Mouse (Mus musculus) adipocyte (in vitro differentiated cells): ENCODE data around the gene Sema3a.
"Not testable (repeated sequence)": the region's sequence is repeated elsewhere in the genome, so short reads cannot be mapped to it uniquely, and the experiment has no call there.

ENCODE experiments used
- DNase-seq: peaks from one replicate; pipeline ENCODE4 v3.0.0-alpha.2; 2016; ENCODE audit warnings: low spot score

Gene Sema3a

DNA sequence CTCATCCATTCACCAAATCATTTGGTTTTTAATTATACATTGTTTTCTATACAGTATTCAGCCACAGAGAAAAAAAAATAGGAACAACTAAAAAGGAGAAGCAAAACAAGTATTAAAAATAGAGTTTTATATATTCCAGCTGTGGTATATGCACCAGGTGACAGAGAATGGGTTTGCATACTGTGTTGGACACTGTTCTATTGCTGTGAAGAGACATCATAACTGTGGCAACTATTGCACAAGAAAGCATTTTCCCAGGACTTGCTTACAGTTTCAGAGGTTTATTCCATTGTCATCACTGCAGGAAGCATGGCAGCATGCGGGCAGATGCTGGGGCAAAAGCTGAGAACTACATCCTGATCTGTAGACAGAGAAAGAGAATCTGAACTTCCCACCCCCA, 425.7 kb downstream of the Sema3a start:
- no peak for DNase-seq

- no peak for DNase-seq
Observed at GRCm38 (mm10) chr5:13557257-13557656, 432.0 kb downstream of the Sema3a start.

- DNase-seq: no peak
Observed at GRCm38 (mm10) chr5:13573867-13574266, 448.7 kb downstream of the Sema3a start.

DNA sequence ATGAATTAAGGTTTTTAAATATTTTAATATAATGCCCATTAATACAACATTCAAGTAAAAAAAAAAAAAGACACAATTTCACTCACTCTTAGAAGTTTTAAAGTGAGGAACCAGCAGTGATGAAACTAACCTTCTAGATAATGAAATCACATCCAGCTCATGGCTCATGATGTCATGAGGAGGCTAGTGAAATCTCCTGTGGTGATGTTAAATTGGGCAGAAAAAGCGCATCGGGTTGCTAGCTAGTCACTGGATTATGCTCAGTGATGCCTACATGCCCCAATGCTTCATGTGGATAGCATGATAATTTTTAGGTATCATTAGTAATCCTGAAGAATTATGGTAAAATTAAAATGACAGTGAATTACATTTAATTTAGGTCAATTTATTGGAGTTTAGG, 453.9 kb downstream of the Sema3a start:
- no peak for DNase-seq

DNA sequence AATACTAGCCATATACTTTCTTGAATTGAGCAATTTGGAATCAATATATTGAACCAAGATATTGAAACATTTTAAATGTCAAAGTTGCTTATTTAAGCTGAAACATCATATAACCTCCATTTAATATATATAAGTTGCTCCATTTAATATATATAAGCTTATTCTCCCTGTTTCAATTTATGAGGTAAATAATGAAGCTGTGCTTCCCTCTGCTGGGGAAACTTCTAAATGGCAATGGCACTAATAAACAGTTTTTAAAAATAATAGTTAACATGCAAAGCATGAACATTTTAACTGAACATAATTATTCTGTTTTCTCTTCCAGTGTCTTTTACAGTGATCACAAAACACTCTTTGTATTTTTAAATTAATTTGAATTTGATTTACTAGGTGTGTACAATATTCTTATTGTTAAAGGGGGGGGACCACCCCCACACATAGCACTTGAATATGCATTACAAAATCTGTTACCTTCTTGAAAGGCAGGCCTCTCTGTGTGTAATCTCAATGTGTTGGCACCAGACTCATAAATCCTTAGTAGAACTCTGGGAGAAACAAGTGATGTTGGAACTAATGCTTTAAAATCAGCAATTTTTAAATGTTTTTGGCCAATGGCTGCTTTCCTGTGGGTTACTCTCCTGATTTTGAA, 460.5 kb downstream of the Sema3a start:
- DNase-seq: peak; percentile 66

GRCm38 (mm10) chr5:13594422-13594821, 469.2 kb downstream of the Sema3a start:
- DNase-seq: no peak

- DNase-seq: no peak
Observed at GRCm38 (mm10) chr5:13611631-13612030, 486.4 kb downstream of the Sema3a start.

DNA sequence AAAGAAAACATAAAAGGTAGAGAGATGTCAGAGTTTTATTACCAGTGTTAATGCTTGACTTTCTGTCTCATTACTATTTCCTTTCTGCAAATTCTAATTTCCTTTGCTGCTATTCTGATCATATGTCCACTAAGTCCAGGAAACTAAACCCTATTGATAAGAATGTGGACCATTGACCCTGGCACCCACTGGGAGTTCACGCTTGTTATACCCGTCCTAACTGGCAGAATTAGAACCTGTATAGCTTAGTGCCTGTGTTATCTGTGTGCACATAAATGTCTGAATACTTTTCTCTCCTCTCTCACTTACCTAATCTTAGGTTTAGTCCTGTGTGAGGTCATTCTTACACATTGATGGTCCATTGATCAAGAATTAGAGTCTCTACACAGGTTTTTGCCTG, 486.9 kb downstream of the Sema3a start:
- no peak for DNase-seq

GRCm38 (mm10) chr5:13614575-13614974, 489.4 kb downstream of the Sema3a start:
- DNase-seq: not testable (repeated sequence)

DNA sequence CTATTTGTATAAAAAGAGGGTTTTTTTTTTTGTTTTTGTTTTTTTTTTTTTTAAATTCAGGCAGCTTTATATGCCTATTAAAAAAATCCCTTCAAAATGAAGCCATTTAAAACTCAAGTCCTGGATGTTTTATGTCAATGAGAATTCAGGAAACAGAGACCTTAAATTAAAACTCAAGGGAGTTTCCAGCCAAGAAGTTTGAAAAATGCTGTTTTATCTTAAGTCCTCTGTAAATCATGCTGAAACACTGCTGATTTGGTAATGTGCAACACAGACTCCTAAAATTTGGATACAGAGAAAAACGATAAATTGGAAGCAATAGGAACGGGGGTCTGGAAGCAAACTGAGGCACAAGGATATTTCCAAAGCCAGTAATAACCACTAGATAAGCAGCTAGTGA, 490.7 kb downstream of the Sema3a start:
- no peak for DNase-seq

DNA sequence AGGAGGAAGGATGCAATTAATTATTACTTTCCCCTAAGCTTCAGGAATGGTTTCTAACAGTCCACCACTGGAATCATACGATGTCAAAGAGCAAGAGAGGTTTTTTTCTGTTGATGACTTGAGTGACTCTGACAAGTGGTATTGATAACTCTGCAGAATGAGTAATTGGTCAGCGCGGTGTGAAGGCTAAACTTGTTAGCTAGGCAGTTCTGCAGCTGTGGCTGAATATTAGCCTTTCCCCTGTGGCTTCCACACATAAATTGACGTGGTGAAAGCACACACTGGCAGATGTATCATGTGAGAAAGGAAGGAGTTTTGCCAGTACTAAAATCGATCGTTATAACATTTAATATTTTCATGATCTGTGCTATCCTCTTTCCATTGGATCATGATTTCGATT, 497.4 kb downstream of the Sema3a start:
- DNase-seq: no peak

DNA sequence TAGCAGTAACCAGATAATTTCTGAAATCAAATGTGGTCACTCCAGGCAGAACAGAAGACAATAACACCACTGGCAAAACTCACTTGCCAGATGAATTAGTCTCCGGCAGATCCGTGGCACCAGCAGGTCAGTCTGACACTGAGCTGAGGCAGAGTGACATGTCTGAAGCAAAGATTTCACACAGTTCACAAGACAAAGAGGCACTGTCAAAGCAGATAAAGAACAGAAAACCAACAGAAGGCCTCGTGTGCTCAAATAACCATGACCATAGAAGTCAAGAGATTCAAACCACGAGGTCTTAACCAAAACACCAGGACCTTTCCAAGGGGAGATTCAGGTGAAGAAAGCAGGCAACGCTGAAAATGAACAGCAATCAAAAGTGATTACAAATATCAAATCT, 499.5 kb downstream of the Sema3a start:
- DNase-seq: no peak

DNA sequence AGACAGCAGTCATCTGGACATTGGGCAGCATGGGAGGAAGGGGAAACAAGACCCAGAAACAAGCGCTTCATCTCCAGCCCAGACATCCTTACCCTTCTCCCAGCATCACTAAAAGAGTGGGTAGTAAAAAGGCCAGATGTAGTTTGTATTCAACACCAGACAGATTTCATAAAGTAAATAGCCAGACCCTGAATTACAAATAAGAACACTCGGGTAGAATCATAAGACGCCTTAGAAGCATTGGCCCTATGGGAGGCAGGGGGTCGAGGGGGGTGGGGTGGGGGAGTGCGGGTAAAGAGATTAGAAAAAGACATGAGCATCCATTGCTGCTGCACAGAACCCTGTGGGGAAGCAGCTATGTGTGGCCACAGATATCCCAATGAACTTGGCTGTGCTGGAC, 500.9 kb downstream of the Sema3a start:
- no peak for DNase-seq

GRCm38 (mm10) chr5:13628606-13629311, 503.5 kb downstream of the Sema3a start:
- peak; percentile 89 for DNase-seq

DNA sequence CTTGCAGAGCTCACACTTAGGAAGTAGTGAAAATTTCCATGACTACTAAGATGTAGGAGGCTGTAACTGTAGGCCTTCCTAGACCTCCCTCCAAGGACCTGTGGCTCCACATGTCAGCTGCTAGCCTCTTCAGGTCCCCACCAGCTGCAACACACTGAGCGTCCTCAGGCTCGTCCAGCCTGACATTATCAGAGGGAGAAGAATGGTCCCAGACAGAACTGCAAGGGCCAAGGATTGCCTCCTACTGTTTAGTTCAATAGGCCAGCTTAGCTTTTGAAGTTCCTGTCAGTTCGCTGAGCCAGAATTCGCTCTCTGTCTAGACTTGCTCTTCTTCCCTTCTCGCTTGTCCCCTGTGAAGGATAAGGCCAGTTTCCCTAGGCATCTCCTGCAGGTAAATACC, 504.7 kb downstream of the Sema3a start:
- no peak for DNase-seq

- DNase-seq: peak; percentile 19
Observed at GRCm38 (mm10) chr5:13630692-13631091, 505.5 kb downstream of the Sema3a start.

GRCm38 (mm10) chr5:13636237-13636636, 511.0 kb downstream of the Sema3a start:
- DNase-seq: no peak
